Comparison of ENCODE assay signal across 10 mouse cellular contexts in genomic region chr12:31917245-31917644, GRCm38 (mm10). TPM values are rescaled to one million over a fixed set of nuclear protein-coding genes. Genes with fewer than 3 reads are reported as not detected.
DNase-seq lines count a peak whose midpoint lies in the region; ATAC-seq and TF ChIP-seq lines count a peak whose summit lies in the region.
"Had no signal": no experiment of that assay in that cellular context is flagged by ENCODE, and none has a peak within 500 bp of the region (broad histone marks: within the 10 kb centered on the region; RNA-seq: fewer than 3 reads in every experiment).

No protein-coding gene starts in this region.

- TF ChIP-seq EP300 in lung, postnatal 0 days (IDR thresholded peaks at IDR 0.05), result no peak

- H3K27ac ChIP-seq in hindbrain, postnatal 0 days, result 0 out of 2 replicates have a peak overlapping the region, but pooled peaks have one; percentile 26
- H3K27ac ChIP-seq in hindbrain, embryonic 10.5 days, result no peak overlapping the region; the same call in 1 of the 2 replicates
- no peak overlapping the region for H3K27ac ChIP-seq in lung, postnatal 0 days (ENCODE audit: low read length)
- no peak overlapping the region for H3K27ac ChIP-seq in forebrain, embryonic 11.5 days (ENCODE audit: low read depth, low read length)
- no peak overlapping the region for H3K27ac ChIP-seq in forebrain, embryonic 13.5 days
- H3K27ac ChIP-seq: embryonic facial prominence, embryonic 13.5 days; liver, embryonic 14.5 days had no signal

- no peaks in the 10 kb centered on the region for H3K9me3 ChIP-seq in hindbrain, postnatal 0 days (ENCODE audit: low read length)
- H3K9me3 ChIP-seq in hindbrain, embryonic 10.5 days, result no peaks in the 10 kb centered on the region
- H3K9me3 ChIP-seq in lung, postnatal 0 days (ENCODE audit: low read length), result no peaks in the 10 kb centered on the region
- H3K9me3 ChIP-seq in forebrain, embryonic 11.5 days (ENCODE audit: control insufficient read depth, low read length), result no peaks in the 10 kb centered on the region
- no peaks in the 10 kb centered on the region for H3K9me3 ChIP-seq in forebrain, embryonic 13.5 days (replicated peaks)
- H3K9me3 ChIP-seq: embryonic facial prominence, embryonic 13.5 days had no signal

- H3K4me3 ChIP-seq in hindbrain, postnatal 0 days (ENCODE audit: low read length), result no peak overlapping the region
- no peak overlapping the region for H3K4me3 ChIP-seq in hindbrain, embryonic 10.5 days
- no peak overlapping the region for H3K4me3 ChIP-seq in lung, postnatal 0 days (ENCODE audit: low read depth, low read length)
- H3K4me3 ChIP-seq in forebrain, embryonic 11.5 days (ENCODE audit: low read depth, low read length), result no peak overlapping the region
- no peak overlapping the region for H3K4me3 ChIP-seq in forebrain, embryonic 13.5 days
- H3K4me3 ChIP-seq: embryonic facial prominence, embryonic 13.5 days had no signal

- WGBS in hindbrain, postnatal 0 days, result 62% methylated on average over 5 of the region's 5 CpGs
- 89% methylated on average over 5 of the region's 5 CpGs for WGBS in hindbrain, embryonic 10.5 days
- WGBS in lung, postnatal 0 days, result 70% methylated on average over 5 of the region's 5 CpGs
- 85% methylated on average over 5 of the region's 5 CpGs for WGBS in forebrain, embryonic 11.5 days
- WGBS in forebrain, embryonic 13.5 days, result 92% methylated on average over 5 of the region's 5 CpGs

- no peak overlapping the region for H3K4me2 ChIP-seq in hindbrain, postnatal 0 days (ENCODE audit: low read depth, low read length)
- H3K4me2 ChIP-seq in lung, postnatal 0 days (replicated peaks; ENCODE audit: low read depth, low read length), result no peak overlapping the region
- no peak overlapping the region for H3K4me2 ChIP-seq in forebrain, embryonic 11.5 days (ENCODE audit: low read depth, low read length, severe bottlenecking)
- no peak overlapping the region for H3K4me2 ChIP-seq in forebrain, embryonic 13.5 days
- H3K4me2 ChIP-seq: embryonic facial prominence, embryonic 13.5 days had no signal

- DNase-seq in hindbrain, postnatal 0 days (ENCODE audit: low spot score), result peak; percentile 52
- DNase-seq in hindbrain, embryonic 10.5 days (ENCODE audit: low spot score), result no peak
- DNase-seq in A20 (ENCODE audit: low read depth, low spot score), result peak; percentile 28
- DNase-seq in cerebellum, adult 18-20 months, result peak; percentile 85 to 89
- peak; percentile 75 for DNase-seq in heart, adult 8-10 months (ENCODE audit: low spot score)
- DNase-seq in lung, postnatal 0 days (ENCODE audit: low spot score), result peak; percentile 18
- no peak for DNase-seq in forebrain, embryonic 11.5 days (ENCODE audit: low spot score)

- H3K4me1 ChIP-seq in hindbrain, postnatal 0 days (ENCODE audit: insufficient read depth, low read length), result no peaks in the 10 kb centered on the region
- no peaks in the 10 kb centered on the region for H3K4me1 ChIP-seq in hindbrain, embryonic 10.5 days (replicated peaks)
- no peaks in the 10 kb centered on the region for H3K4me1 ChIP-seq in lung, postnatal 0 days (ENCODE audit: insufficient read depth, low read depth, low read length)
- H3K4me1 ChIP-seq in forebrain, embryonic 11.5 days (replicated peaks; ENCODE audit: control insufficient read depth, insufficient read depth, low read length), result no peaks in the 10 kb centered on the region
- H3K4me1 ChIP-seq in forebrain, embryonic 13.5 days, result no peaks in the 10 kb centered on the region
- H3K4me1 ChIP-seq: embryonic facial prominence, embryonic 13.5 days had no signal

- peaks cover 1% of the 10 kb centered on the region; the same call in 1 of the 2 replicates for H3K36me3 ChIP-seq in hindbrain, postnatal 0 days (ENCODE audit: insufficient read depth, low read length)
- H3K36me3 ChIP-seq in hindbrain, embryonic 10.5 days, result peaks cover 10% of the 10 kb centered on the region; the same call in 1 of the 2 replicates
- H3K36me3 ChIP-seq in lung, postnatal 0 days (ENCODE audit: insufficient read depth, low read length), result no peaks in the 10 kb centered on the region; the same call in 1 of the 2 replicates
- no peaks in the 10 kb centered on the region for H3K36me3 ChIP-seq in forebrain, embryonic 11.5 days (ENCODE audit: control insufficient read depth, insufficient read depth, low read length)
- peaks cover 17% of the 10 kb centered on the region; the same call in 1 of the 2 replicates for H3K36me3 ChIP-seq in forebrain, embryonic 13.5 days (ENCODE audit: poor library complexity, severe bottlenecking)

- no peak overlapping the region for H3K9ac ChIP-seq in hindbrain, postnatal 0 days (replicated peaks; ENCODE audit: low read length)
- no peak overlapping the region for H3K9ac ChIP-seq in lung, postnatal 0 days (replicated peaks; ENCODE audit: low read depth)
- H3K9ac ChIP-seq in forebrain, embryonic 11.5 days (ENCODE audit: low read length), result no peak overlapping the region
- no peak overlapping the region for H3K9ac ChIP-seq in forebrain, embryonic 13.5 days
- H3K9ac ChIP-seq: embryonic facial prominence, embryonic 13.5 days; liver, embryonic 14.5 days had no signal

- 0 out of 2 replicates have a peak, but pooled peaks have one; percentile 11 for TF ChIP-seq CTCF in hindbrain, postnatal 0 days (IDR thresholded peaks at IDR 0.05; ENCODE audit: low read depth)
- TF ChIP-seq CTCF in lung, postnatal 0 days (IDR thresholded peaks at IDR 0.05), result no peak

- peak; percentile 77 for ATAC-seq in hindbrain, postnatal 0 days
- ATAC-seq in lung, postnatal 0 days, result peak; percentile 35; the same call in 1 of the 2 replicates
- ATAC-seq in forebrain, embryonic 11.5 days (replicated peaks; ENCODE audit: low FRiP score), result no peak
- ATAC-seq in forebrain, embryonic 13.5 days, result no peak

- no peaks in the 10 kb centered on the region for H3K27me3 ChIP-seq in hindbrain, postnatal 0 days (ENCODE audit: insufficient read depth, low read length)
- H3K27me3 ChIP-seq in hindbrain, embryonic 10.5 days (ENCODE audit: insufficient read depth, poor library complexity, severe bottlenecking), result no peaks in the 10 kb centered on the region
- no peaks in the 10 kb centered on the region for H3K27me3 ChIP-seq in lung, postnatal 0 days (replicated peaks; ENCODE audit: insufficient read depth, low read length)
- no peaks in the 10 kb centered on the region for H3K27me3 ChIP-seq in forebrain, embryonic 11.5 days (ENCODE audit: control insufficient read depth, insufficient read depth, low read length)
- H3K27me3 ChIP-seq in forebrain, embryonic 13.5 days, result no peaks in the 10 kb centered on the region
- H3K27me3 ChIP-seq: embryonic facial prominence, embryonic 13.5 days had no signal

RNA-seq across cellular contexts. Expression of gene Hbp1, which starts 33.1 kb away (rescaled TPM):
- 49.7 and 50.5 TPM in 2 replicates for total RNA-seq in hindbrain, postnatal 0 days (2014; rRNA removed)
- 40.3 and 41.9 TPM in 2 replicates for polyA plus RNA-seq in hindbrain, postnatal 0 days (2015; fragmentation: Nextera tagmentation; extraction: Ambion mirVana)
- polyA plus RNA-seq in hindbrain, embryonic 10.5 days (2016; fragmentation: Nextera tagmentation; extraction: Ambion mirVana), result 77.9 and 81.3 TPM in 2 replicates
- total RNA-seq in heart, adult 8-10 months (2022), result 10 to 100 TPM; 59.5 to 74.2 (median 70.5) TPM
- polyA plus RNA-seq in lung, postnatal 0 days (2015; fragmentation: Nextera tagmentation; extraction: Ambion mirVana), result 162 and 168 TPM in 2 replicates
- polyA plus RNA-seq in forebrain, embryonic 11.5 days (2014; fragmentation: Nextera tagmentation; extraction: Ambion mirVana), result 80.8 and 87.1 TPM in 2 replicates
- 85.8 and 86.8 TPM in 2 replicates for polyA plus RNA-seq in forebrain, embryonic 13.5 days (2015; fragmentation: Nextera tagmentation; extraction: Ambion mirVana)

Comparison
In these comparisons a context has a peak if more than half of its experiments do, and no peak if none do; other contexts are left out.
1. DNase-seq: peak in hindbrain, postnatal 0 days (single experiment), A20 (single experiment), cerebellum, adult 18-20 months (2 of 2), heart, adult 8-10 months (single experiment) and lung, postnatal 0 days (single experiment); none in hindbrain, embryonic 10.5 days (single experiment) and forebrain, embryonic 11.5 days (single experiment).
2. ATAC-seq: peak in hindbrain, postnatal 0 days (single experiment) and lung, postnatal 0 days (single experiment); none in forebrain, embryonic 11.5 days (single experiment) and forebrain, embryonic 13.5 days (single experiment).